Mouse (Mus musculus) stomach, postnatal 0 days (tissue): ENCODE measurements around the gene Ddx47.

Experiments
- CTCF ChIP-seq: IDR thresholded peaks from 2 replicates; pipeline ENCODE4 v1.5.1; 2016; ENCODE audit warnings: antibody characterized with exemption, low read depth, mild to moderate bottlenecking, moderate library complexity
- EP300 ChIP-seq: optimal IDR thresholded peaks from 2 replicates; pipeline ENCODE3; 2016; ENCODE audit warnings: antibody characterized with exemption

DNA sequence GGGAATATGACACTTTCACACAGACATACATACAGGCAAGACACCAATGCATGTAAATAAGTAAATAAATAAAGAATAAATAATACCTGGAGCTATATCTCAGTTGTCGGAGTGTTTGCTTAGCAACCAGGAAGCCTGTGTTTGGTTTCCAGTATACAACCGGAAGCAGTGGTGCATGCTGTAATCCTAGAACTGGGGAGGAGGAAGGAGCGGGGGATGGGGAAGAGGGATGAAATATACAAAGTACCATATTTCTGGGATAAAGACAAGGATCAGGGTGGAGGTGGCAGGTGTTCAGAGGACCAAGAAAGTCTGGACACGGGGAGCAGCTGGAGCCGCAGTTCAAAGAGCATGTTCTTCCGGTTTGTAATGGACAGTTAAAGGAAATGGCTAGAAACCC lies 37.1 kb downstream of the Ddx47 start:
- TF ChIP-seq CTCF (no peak), EP300 (no peak)
